Mouse (Mus musculus) limb, embryonic 11.5 days (tissue): Measurements from ENCODE around the gene A430005L14Rik. TPM values are rescaled to one million over a fixed set of nuclear protein-coding genes. Genes with fewer than 3 reads are reported as not detected.

Source experiments
- ATAC-seq: fragments of 200-750 bp; cut with Nextera tagmentation; 2 replicates; pipeline ENCODE4 v1.8.0; 2017; ENCODE audit warnings: low read depth; ENCODE audit not compliant: insufficient number of reproducible peaks, low FRiP score, low TSS enrichment
- DNase-seq: peaks from one replicate; pipeline ENCODE4 v3.0.0-alpha.2; 2015; ENCODE audit warnings: low spot score
- H3K27ac ChIP-seq: fragments of 300-500 bp; sonication (generic); replicated peaks from 2 replicates; pipeline ENCODE4 v1.5.1; 2014; ENCODE audit warnings: low read depth, mild to moderate bottlenecking, low read length
- H3K27me3 ChIP-seq: fragments of 300-500 bp; sonication (generic); 2 replicates; pipeline ENCODE4 v1.6.1; 2014; ENCODE audit warnings: mild to moderate bottlenecking, low read length, mixed read lengths; ENCODE audit not compliant: control insufficient read depth, insufficient read depth
- H3K36me3 ChIP-seq: fragments of 300-500 bp; sonication (generic); 2 replicates; pipeline ENCODE4 v1.6.1; 2014; ENCODE audit warnings: mild to moderate bottlenecking, low read length, moderate library complexity, mixed read lengths; ENCODE audit not compliant: control insufficient read depth, insufficient read depth
- H3K4me1 ChIP-seq: fragments of 300-500 bp; sonication (generic); 2 replicates; pipeline ENCODE4 v1.6.1; 2014; ENCODE audit warnings: low read length, mixed read lengths; ENCODE audit not compliant: control insufficient read depth, insufficient read depth
- H3K4me2 ChIP-seq: fragments of 300-500 bp; sonication (generic); 2 replicates; pipeline ENCODE4 v1.6.1; 2014; ENCODE audit warnings: low read depth, mild to moderate bottlenecking, moderate library complexity; ENCODE audit not compliant: severe bottlenecking
- H3K4me3 ChIP-seq: fragments of 300-500 bp; sonication (generic); 2 replicates; pipeline ENCODE4 v1.5.1; 2014; ENCODE audit warnings: low read depth, low read length
- H3K9ac ChIP-seq: fragments of 300-500 bp; sonication (generic); 2 replicates; pipeline ENCODE4 v1.6.1; 2014; ENCODE audit warnings: mild to moderate bottlenecking, low read length
- H3K9me3 ChIP-seq: fragments of 300-500 bp; sonication (generic); 2 replicates; pipeline ENCODE4 v1.6.1; 2016; ENCODE audit warnings: low read length; ENCODE audit not compliant: control insufficient read depth
- WGBS: fragments of 180-500 bp; shearing (Covaris S2); extraction: QIAGEN DNeasy Blood & Tissue Kit; methylation state at CpG from one replicate; pipeline ENCODE4 v1.1.7; 2014; 5-methylcytosine and 5-hydroxymethylcytosine counted together
- polyA plus RNA-seq: library from polyadenylated mRNA; unstranded; fragments of >200 nt; fragmentation: Nextera tagmentation; extraction: Ambion mirVana; gene quantifications from 2 replicates; pipeline ENCODE4 v1.2.1, GENCODE M21; 2014

The A430005L14Rik gene
- polyA plus RNA-seq, 1 experiment from 2014 or later, result 124 TPM

- H3K27ac ChIP-seq, result no peak overlapping the region
- H3K4me2 ChIP-seq, result no peak overlapping the region
- no peak for DNase-seq
- no peaks in the 10 kb centered on the region for H3K36me3 ChIP-seq
- no peak overlapping the region for H3K4me3 ChIP-seq
- ATAC-seq, result no peak
- no peaks in the 10 kb centered on the region for H3K4me1 ChIP-seq
- H3K9me3 ChIP-seq, result no peaks in the 10 kb centered on the region
- no peaks in the 10 kb centered on the region for H3K27me3 ChIP-seq
- no peak overlapping the region for H3K9ac ChIP-seq
- 76% methylated on average over 4 of the region's 4 CpGs for WGBS
Measured at GRCm38 (mm10) chr4:153929921-153930320, 27.1 kb upstream of the A430005L14Rik start.

GRCm38 (mm10) chr4:153943243-153943642, 13.8 kb upstream of the A430005L14Rik start:
- peaks cover 5% of the 10 kb centered on the region; the same call in 1 of the 2 replicates for H3K4me1 ChIP-seq
- no peak overlapping the region for H3K4me3 ChIP-seq
- DNase-seq, result peak; percentile 50
- no peak overlapping the region for H3K9ac ChIP-seq
- H3K27me3 ChIP-seq, result no peaks in the 10 kb centered on the region
- WGBS, result 68% methylated on average over 4 of the region's 4 CpGs
- no peak overlapping the region for H3K4me2 ChIP-seq
- no peaks in the 10 kb centered on the region for H3K36me3 ChIP-seq
- no peak overlapping the region for H3K27ac ChIP-seq
- ATAC-seq, result no peak
- H3K9me3 ChIP-seq, result no peaks in the 10 kb centered on the region

- Histone ChIP-seq H3K4me1 (peaks cover 5% of the 10 kb centered on the region; the same call in 1 of the 2 replicates), H3K9ac (no peak overlapping the region), H3K36me3 (no peaks in the 10 kb centered on the region), H3K4me3 (no peak overlapping the region), H3K27ac (no peak overlapping the region), H3K27me3 (no peaks in the 10 kb centered on the region), H3K9me3 (no peaks in the 10 kb centered on the region), H3K4me2 (no peak overlapping the region)
- 66% methylated on average over 6 of the region's 6 CpGs for WGBS
- ATAC-seq (no peak), DNase-seq (no peak)
Measured at GRCm38 (mm10) chr4:153944261-153944660, 12.8 kb upstream of the A430005L14Rik start.

- ATAC-seq (no peak), DNase-seq (no peak)
- H3K4me1 ChIP-seq, result peaks cover 5% of the 10 kb centered on the region; the same call in 1 of the 2 replicates
- no peak overlapping the region for H3K27ac ChIP-seq
- no peak overlapping the region for H3K4me3 ChIP-seq
- H3K27me3 ChIP-seq, result no peaks in the 10 kb centered on the region
- no peak overlapping the region for H3K9ac ChIP-seq
- H3K9me3 ChIP-seq, result no peaks in the 10 kb centered on the region
- no peak overlapping the region for H3K4me2 ChIP-seq
- H3K36me3 ChIP-seq, result no peaks in the 10 kb centered on the region
- 60% methylated on average over 6 of the region's 6 CpGs for WGBS
Measured at GRCm38 (mm10) chr4:153945741-153946140, 11.3 kb upstream of the A430005L14Rik start.

GRCm38 (mm10) chr4:153950372-153950771, 6.7 kb upstream of the A430005L14Rik start:
- H3K4me1 ChIP-seq, result peaks cover 6% of the 10 kb centered on the region; the same call in 1 of the 2 replicates

GRCm38 (mm10) chr4:153951150-153951549, 5.9 kb upstream of the A430005L14Rik start:
- no peak overlapping the region for H3K27ac ChIP-seq

More at GRCm38 (mm10) chr4:153950372-153950771, 6.7 kb upstream of the A430005L14Rik start:
- no peak overlapping the region for H3K27ac ChIP-seq
- no peak overlapping the region for H3K4me3 ChIP-seq
- 80% methylated on average over 2 of the region's 2 CpGs for WGBS
- DNase-seq (no peak), ATAC-seq (no peak)
- no peaks in the 10 kb centered on the region for H3K36me3 ChIP-seq
- no peaks in the 10 kb centered on the region for H3K27me3 ChIP-seq
- no peak overlapping the region for H3K4me2 ChIP-seq
- no peaks in the 10 kb centered on the region for H3K9me3 ChIP-seq
- no peak overlapping the region for H3K9ac ChIP-seq

GRCm38 (mm10) chr4:153951692-153952091, 5.3 kb upstream of the A430005L14Rik start:
- no peak overlapping the region for H3K27ac ChIP-seq
- H3K9me3 ChIP-seq, result no peaks in the 10 kb centered on the region
- H3K36me3 ChIP-seq, result no peaks in the 10 kb centered on the region
- no peak for ATAC-seq
- no peak overlapping the region for H3K4me2 ChIP-seq
- H3K4me3 ChIP-seq, result no peak overlapping the region
- no peak for DNase-seq
- WGBS, result 17% methylated on average over 5 of the region's 5 CpGs
- H3K4me1 ChIP-seq, result peaks cover 6% of the 10 kb centered on the region; the same call in 1 of the 2 replicates
- no peak overlapping the region for H3K9ac ChIP-seq
- no peaks in the 10 kb centered on the region for H3K27me3 ChIP-seq

More at GRCm38 (mm10) chr4:153951150-153951549, 5.9 kb upstream of the A430005L14Rik start:
- no peak for ATAC-seq
- H3K4me3 ChIP-seq, result no peak overlapping the region
- H3K4me2 ChIP-seq, result no peak overlapping the region
- no peak overlapping the region for H3K9ac ChIP-seq
- no peaks in the 10 kb centered on the region for H3K36me3 ChIP-seq
- no peak for DNase-seq
- H3K27me3 ChIP-seq, result no peaks in the 10 kb centered on the region
- peaks cover 6% of the 10 kb centered on the region; the same call in 1 of the 2 replicates for H3K4me1 ChIP-seq
- H3K9me3 ChIP-seq, result no peaks in the 10 kb centered on the region
- 72% methylated on average over 3 of the region's 3 CpGs for WGBS

- DNase-seq, result no peak
Measured at GRCm38 (mm10) chr4:153955651-153956050, 1.4 kb upstream of the A430005L14Rik start.

More at GRCm38 (mm10) chr4:153955651-153956050, 1.4 kb upstream of the A430005L14Rik start:
- no peaks in the 10 kb centered on the region for H3K9me3 ChIP-seq
- no peak overlapping the region for H3K4me3 ChIP-seq
- H3K36me3 ChIP-seq, result peaks cover 4% of the 10 kb centered on the region; the same call in 1 of the 2 replicates
- H3K4me2 ChIP-seq, result no peak overlapping the region
- no peak overlapping the region for H3K27ac ChIP-seq
- no peaks in the 10 kb centered on the region for H3K27me3 ChIP-seq
- no peak overlapping the region for H3K9ac ChIP-seq
- WGBS, result 75% methylated on average over 8 of the region's 8 CpGs
- no peak for ATAC-seq
- H3K4me1 ChIP-seq, result peaks cover 13% of the 10 kb centered on the region; the same call in 1 of the 2 replicates
